Mouse (Mus musculus): ENCODE measurements at regions not wholly inside any gene's neighbourhood (a gene's known extent, or its start where the extent isn't known, plus 50 kb on each side); places are given as distances from the start of the nearest gene placed in this dataset.
A peak's percentile ranks its signal among the peaks of the same experiment; 100 is the strongest.

GRCm38 (mm10) chr13:47784406-47784805 is 476.6 kb upstream of the Id4 start:
- Histone ChIP-seq H3K4me1 (replicated peaks) (peaks cover 3% of the 10 kb centered on the region; the same call in 1 of the 2 replicates), H3K9ac (no peak overlapping the region), H3K9me3 (no peaks in the 10 kb centered on the region), H3K4me2 (no peak overlapping the region), H3K27me3 (no peaks in the 10 kb centered on the region), H3K36me3 (no peaks in the 10 kb centered on the region), H3K4me3 (no peak overlapping the region), H3K27ac (no peak overlapping the region)
- 96% methylated on average over 3 of the region's 3 CpGs for WGBS
- no peak for ATAC-seq (ENCODE audit: low FRiP score)

- Histone ChIP-seq H3K36me3 (no peaks in the 10 kb centered on the region), H3K27me3 (no peaks in the 10 kb centered on the region), H3K27ac (no peak overlapping the region), H3K4me3 (no peak overlapping the region), H3K4me2 (no peak overlapping the region), H3K9me3 (no peaks in the 10 kb centered on the region), H3K4me1 (replicated peaks) (no peaks in the 10 kb centered on the region), H3K9ac (no peak overlapping the region)
- 88% methylated on average over 4 of the region's 4 CpGs for WGBS
- ATAC-seq (ENCODE audit: low FRiP score): no peak
These were observed 463.2 kb upstream of the Id4 start for GRCm38 (mm10) chr13:47797859-47798258.

- no peak overlapping the region for H3K4me3 ChIP-seq
- no peak overlapping the region for H3K4me2 ChIP-seq
- H3K27ac ChIP-seq: no peak overlapping the region
- 81% methylated on average over 6 of the region's 6 CpGs for WGBS
- no peaks in the 10 kb centered on the region for H3K27me3 ChIP-seq
- H3K36me3 ChIP-seq: no peaks in the 10 kb centered on the region
- H3K4me1 ChIP-seq (replicated peaks): no peaks in the 10 kb centered on the region; the same call in 1 of the 2 replicates
- H3K9me3 ChIP-seq: no peaks in the 10 kb centered on the region
- no peak overlapping the region for H3K9ac ChIP-seq
- ATAC-seq (ENCODE audit: low FRiP score): no peak
These were observed 449.2 kb upstream of the Id4 start for GRCm38 (mm10) chr13:47811711-47812415.

- H3K4me2 ChIP-seq: no peak overlapping the region
- no peak overlapping the region for H3K27ac ChIP-seq
- H3K4me3 ChIP-seq: no peak overlapping the region
- WGBS: 84% methylated on average over 9 of the region's 9 CpGs
- no peaks in the 10 kb centered on the region for H3K4me1 ChIP-seq (replicated peaks)
- no peak for ATAC-seq (ENCODE audit: low FRiP score)
- H3K9ac ChIP-seq: no peak overlapping the region
- no peaks in the 10 kb centered on the region for H3K27me3 ChIP-seq
- no peaks in the 10 kb centered on the region for H3K9me3 ChIP-seq
- no peaks in the 10 kb centered on the region for H3K36me3 ChIP-seq
These were observed 442.0 kb upstream of the Id4 start for GRCm38 (mm10) chr13:47818924-47819564.

- 41% methylated on average over 9 of the region's 9 CpGs for WGBS
- no peak overlapping the region for H3K9ac ChIP-seq
These were observed 424.5 kb upstream of the Id4 start for GRCm38 (mm10) chr13:47836491-47836890.

GRCm38 (mm10) chr13:47842418-47842817 is 418.6 kb upstream of the Id4 start:
- Histone ChIP-seq H3K27me3 (no peaks in the 10 kb centered on the region), H3K4me3 (no peak overlapping the region), H3K4me1 (replicated peaks) (peaks cover 13% of the 10 kb centered on the region), H3K9ac (no peak overlapping the region), H3K27ac (no peak overlapping the region), H3K4me2 (no peak overlapping the region), H3K9me3 (no peaks in the 10 kb centered on the region), H3K36me3 (no peaks in the 10 kb centered on the region)
- 85% methylated on average over 8 of the region's 8 CpGs for WGBS
- ATAC-seq (ENCODE audit: low FRiP score): no peak

More at GRCm38 (mm10) chr13:47836491-47836890, 424.5 kb upstream of the Id4 start:
- Histone ChIP-seq H3K27me3 (no peaks in the 10 kb centered on the region), H3K36me3 (no peaks in the 10 kb centered on the region), H3K4me2 (no peak overlapping the region), H3K4me1 (replicated peaks) (no peaks in the 10 kb centered on the region), H3K9me3 (no peaks in the 10 kb centered on the region), H3K27ac (no peak overlapping the region), H3K4me3 (no peak overlapping the region)
- no peak for ATAC-seq (ENCODE audit: low FRiP score)

- Histone ChIP-seq H3K4me2 (no peak overlapping the region), H3K9ac (no peak overlapping the region), H3K4me3 (no peak overlapping the region), H3K9me3 (no peaks in the 10 kb centered on the region), H3K27ac (peak overlapping the region; percentile 77; the same call in 1 of the 2 replicates), H3K4me1 (replicated peaks) (peaks cover 13% of the 10 kb centered on the region), H3K27me3 (no peaks in the 10 kb centered on the region), H3K36me3 (no peaks in the 10 kb centered on the region)
- WGBS: 80% methylated on average over 9 of the region's 9 CpGs
- no peak for ATAC-seq (ENCODE audit: low FRiP score)
These were observed 418.0 kb upstream of the Id4 start for GRCm38 (mm10) chr13:47843011-47843410.

GRCm38 (mm10) chr13:47843541-47844267 is 417.3 kb upstream of the Id4 start:
- peak overlapping the region; percentile 37 for H3K4me2 ChIP-seq
- no peaks in the 10 kb centered on the region for H3K9me3 ChIP-seq
- H3K27me3 ChIP-seq: no peaks in the 10 kb centered on the region
- H3K4me1 ChIP-seq (replicated peaks): peaks cover 19% of the 10 kb centered on the region
- no peak overlapping the region for H3K4me3 ChIP-seq
- 17% methylated on average over 13 of the region's 13 CpGs for WGBS
- H3K36me3 ChIP-seq: no peaks in the 10 kb centered on the region
- peak overlapping the region; percentile 51; the same call in 1 of the 2 replicates for H3K9ac ChIP-seq
- H3K27ac ChIP-seq: peak overlapping the region; percentile 77
- no peak; the same call in 1 of the 2 replicates for ATAC-seq (ENCODE audit: low FRiP score)

GRCm38 (mm10) chr13:47846713-47847112 is 414.3 kb upstream of the Id4 start:
- H3K27ac ChIP-seq: no peak overlapping the region
- WGBS: 92% methylated on average over 3 of the region's 3 CpGs
- H3K27me3 ChIP-seq: no peaks in the 10 kb centered on the region
- no peak overlapping the region for H3K4me2 ChIP-seq
- no peak for ATAC-seq (ENCODE audit: low FRiP score)
- no peak overlapping the region for H3K9ac ChIP-seq
- peaks cover 29% of the 10 kb centered on the region for H3K4me1 ChIP-seq (replicated peaks)
- H3K4me3 ChIP-seq: no peak overlapping the region
- H3K36me3 ChIP-seq: no peaks in the 10 kb centered on the region
- no peaks in the 10 kb centered on the region for H3K9me3 ChIP-seq

GRCm38 (mm10) chr13:47848371-47849188 is 412.4 kb upstream of the Id4 start:
- peak; percentile 77 for ATAC-seq (ENCODE audit: low FRiP score)
- H3K4me2 ChIP-seq: no peak overlapping the region
- no peak overlapping the region for H3K9ac ChIP-seq

GRCm38 (mm10) chr13:47855422-47856108 is 405.5 kb upstream of the Id4 start:
- Histone ChIP-seq H3K27ac (peak overlapping the region; percentile 55), H3K4me3 (no peak overlapping the region), H3K27me3 (no peaks in the 10 kb centered on the region), H3K4me2 (peak overlapping the region; percentile 45), H3K36me3 (no peaks in the 10 kb centered on the region), H3K9ac (peak overlapping the region; percentile 55; the same call in 1 of the 2 replicates), H3K4me1 (replicated peaks) (peaks cover 20% of the 10 kb centered on the region), H3K9me3 (no peaks in the 10 kb centered on the region)
- 0 out of 2 replicates have a peak, but pooled peaks have one; percentile 46 for ATAC-seq (ENCODE audit: low FRiP score)
- WGBS: under 1% methylated on average over 22 of the region's 22 CpGs

More at GRCm38 (mm10) chr13:47848371-47849188, 412.4 kb upstream of the Id4 start:
- Histone ChIP-seq H3K4me3 (no peak overlapping the region), H3K27ac (peak overlapping the region; percentile 69), H3K9me3 (no peaks in the 10 kb centered on the region), H3K27me3 (no peaks in the 10 kb centered on the region), H3K36me3 (no peaks in the 10 kb centered on the region), H3K4me1 (replicated peaks) (peaks cover 25% of the 10 kb centered on the region)
- 40% methylated on average over 11 of the region's 11 CpGs for WGBS
